Mouse (Mus musculus) spleen, postnatal 0 days (tissue): ENCODE data around the gene Cdpf1. TPM values are rescaled to one million over a fixed set of nuclear protein-coding genes. Genes with fewer than 3 reads are reported as not detected.

Source experiments
- polyA plus RNA-seq: library from polyadenylated mRNA; unstranded; fragments of >200 nt; fragmentation: Nextera tagmentation; extraction: Ambion mirVana; gene quantifications from 2 replicates; pipeline ENCODE4 v1.2.1, GENCODE M21; 2015

The Cdpf1 gene
- 26.0 and 30.1 TPM in 2 replicates for polyA plus RNA-seq

GRCm38 (mm10) chr15:85811535-85812277 lies at the start of gene Cdpf1:
Gene Cdpf1 (minus strand): TSS chr15:85811697.

GRCm38 (mm10) chr15:85859490-85860031 lies 48.1 kb upstream of the Cdpf1 start, which contains the start of gene Gtse1:
Gene Gtse1 (plus strand): TSS chr15:85859745.

GRCm38 (mm10) chr15:85831954-85832590 lies 20.6 kb upstream of the Cdpf1 start, which contains the start of gene Ttc38:
Gene Ttc38 (plus strand): TSS chr15:85832306.

GRCm38 (mm10) chr15:85821203-85822010 lies 9.9 kb upstream of the Cdpf1 start, which contains the start of gene Pkdrej:
Gene Pkdrej (minus strand): TSS chr15:85821734.

Other genes starting within 250 kb of the Cdpf1 start
- gene Wnt7b, start 229.2 kb downstream of the Cdpf1 start, polyA plus RNA-seq: 0.12 and 0.47 TPM in 2 replicates
- gene Ppara, start 76.7 kb downstream of the Cdpf1 start, polyA plus RNA-seq: 0.61 and 0.87 TPM in 2 replicates
- gene Pkdrej, start 10.0 kb upstream of the Cdpf1 start, polyA plus RNA-seq: 0.04 TPM in 2 replicates
- gene Ttc38, start 20.6 kb upstream of the Cdpf1 start, polyA plus RNA-seq: 2.6 and 3.7 TPM in 2 replicates
- 20.1 and 20.3 TPM in 2 replicates for gene Gtse1, start 48.0 kb upstream of the Cdpf1 start, polyA plus RNA-seq
- 19.9 and 20.7 TPM in 2 replicates for gene Trmu, start 67.6 kb upstream of the Cdpf1 start, polyA plus RNA-seq
- gene Celsr1, start 222.1 kb upstream of the Cdpf1 start, polyA plus RNA-seq: 0.37 and 0.56 TPM in 2 replicates
- 14.2 TPM in 2 replicates for gene Gramd4, start 246.0 kb upstream of the Cdpf1 start, polyA plus RNA-seq